Mouse (Mus musculus) cerebellum, adult (tissue): ENCODE data around the gene Psip1.
A peak's percentile ranks its signal among the peaks of the same experiment; 100 is the strongest.
"Not testable (repeated sequence)": the region's sequence is repeated elsewhere in the genome, so short reads cannot be mapped to it uniquely, and the experiment has no call there.

Source experiments
- ATAC-seq: cut with Nextera tagmentation; 2 replicates; pipeline ENCODE4 v1.9.2; 2017; ENCODE audit warnings: mild to moderate bottlenecking, moderate library complexity, mixed read lengths; ENCODE audit not compliant: insufficient number of reproducible peaks, low FRiP score, low TSS enrichment

Gene Psip1

DNA sequence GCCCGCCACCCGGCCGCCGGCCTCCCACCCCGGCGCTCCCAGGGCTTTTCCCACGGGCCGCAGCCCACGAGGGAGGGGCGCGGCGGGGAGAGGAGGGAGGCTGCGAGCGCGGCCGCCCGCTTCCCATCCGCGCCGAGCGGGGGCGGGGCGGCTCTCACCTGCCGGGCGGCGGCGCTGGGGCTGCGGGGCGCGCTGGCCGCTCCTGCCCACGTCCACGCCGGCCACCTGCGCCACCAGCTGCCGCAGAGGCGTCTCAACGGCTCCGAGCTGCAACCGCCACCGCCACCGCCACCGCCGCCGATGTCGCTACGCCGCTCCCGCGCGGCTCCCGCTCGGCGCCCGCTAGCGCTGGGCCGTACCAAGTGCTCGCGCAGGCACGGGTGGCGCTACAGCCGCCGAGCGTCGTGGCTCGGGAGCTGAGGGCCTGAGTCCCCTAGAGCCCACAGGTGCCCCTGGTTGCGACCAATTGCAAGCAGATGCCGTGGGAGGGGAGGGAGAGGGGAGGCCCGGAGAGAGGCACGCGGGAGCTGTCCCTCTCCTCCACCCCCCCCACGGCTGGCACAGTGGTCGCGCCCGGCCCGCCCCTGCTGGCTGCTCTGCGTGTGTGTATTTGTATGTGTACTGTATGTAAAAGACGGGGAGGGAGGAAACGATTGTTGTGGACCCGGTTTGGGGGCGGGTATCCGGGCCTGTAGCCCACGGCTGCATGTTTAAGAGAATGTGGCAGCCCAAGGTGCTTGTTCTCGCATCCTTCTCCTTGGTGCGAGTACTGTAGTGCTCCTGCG lies at the start of gene Psip1:
Psip1 (minus strand) TSS at position 343 of the 785 bp plus-strand sequence.
- peak; percentile 92 for ATAC-seq

DNA sequence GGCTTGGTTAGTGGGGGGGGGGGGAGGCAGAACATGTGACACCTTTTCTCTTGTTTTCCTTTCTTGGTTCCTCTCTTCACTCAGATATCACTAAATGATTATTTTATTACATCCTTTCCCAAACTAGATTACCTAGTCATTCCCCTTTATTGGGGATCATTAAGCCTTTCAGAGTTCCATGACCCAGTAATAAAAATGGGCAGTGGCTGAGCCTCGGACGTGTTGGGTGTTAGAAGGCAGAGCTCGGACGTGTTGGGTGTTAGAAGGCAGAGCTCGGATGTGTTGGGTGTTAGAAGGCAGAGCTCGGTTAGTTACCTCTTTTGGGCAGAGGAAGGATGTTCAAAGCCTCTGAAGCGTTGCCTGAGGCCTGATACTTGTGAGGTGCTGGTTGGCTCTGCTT lies 47.8 kb upstream of the Psip1 start:
- ATAC-seq: no peak

DNA sequence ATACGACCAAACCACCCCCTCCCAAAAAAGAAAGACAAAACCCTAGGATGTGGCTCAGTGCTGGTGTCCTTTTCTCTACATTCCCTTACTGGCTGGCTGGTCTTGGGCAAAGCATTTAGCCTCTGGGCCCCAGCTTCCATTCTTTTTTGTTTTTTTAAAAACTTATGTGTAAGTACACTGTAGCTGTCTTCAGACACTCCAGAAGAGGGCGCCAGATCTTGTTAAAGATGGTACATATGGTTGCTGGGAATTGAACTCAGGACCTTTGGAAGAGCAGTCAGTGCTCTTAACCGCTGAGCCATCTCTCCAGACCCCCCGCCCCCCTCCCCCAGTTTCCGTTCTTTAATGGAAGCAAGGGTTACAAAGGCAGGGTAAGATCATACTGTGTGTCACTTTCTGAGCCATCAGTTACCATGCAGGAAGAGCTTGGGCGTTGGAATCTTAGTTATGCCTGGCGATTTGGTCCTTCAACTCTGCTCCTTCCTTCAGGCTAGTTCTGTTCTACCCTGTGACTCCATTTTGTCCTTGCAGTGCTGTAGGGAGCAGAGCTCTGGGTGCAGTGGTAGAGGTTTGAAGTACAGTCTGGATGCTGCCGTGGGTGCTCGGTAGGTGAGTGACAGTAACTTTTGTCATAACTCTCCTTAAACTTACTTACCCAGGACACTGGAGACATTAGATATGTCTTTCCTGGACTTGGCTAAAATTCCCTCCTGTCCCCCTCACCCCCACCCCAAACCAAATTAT lies 47.1 kb upstream of the Psip1 start:
- no peak for ATAC-seq

DNA sequence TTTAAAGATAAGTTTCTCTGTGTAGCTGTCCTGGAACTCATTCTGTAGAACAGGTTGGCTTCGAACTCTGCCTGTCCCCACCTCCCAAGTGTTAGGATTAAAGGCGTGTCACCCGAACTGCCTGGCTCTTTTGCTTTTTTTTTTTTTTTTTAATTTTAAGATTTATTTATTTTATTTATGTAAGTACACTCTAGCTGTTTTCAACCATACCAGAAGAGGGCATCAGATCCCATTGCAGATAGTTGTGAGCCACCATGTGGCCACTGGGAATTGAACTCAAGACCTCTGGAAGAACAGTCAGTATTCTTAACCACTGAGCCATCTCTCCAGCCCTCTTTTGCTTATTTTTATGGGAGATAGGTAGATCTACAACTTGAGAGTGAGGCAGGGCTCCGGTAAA lies 43.8 kb upstream of the Psip1 start:
- ATAC-seq: not testable (repeated sequence)

DNA sequence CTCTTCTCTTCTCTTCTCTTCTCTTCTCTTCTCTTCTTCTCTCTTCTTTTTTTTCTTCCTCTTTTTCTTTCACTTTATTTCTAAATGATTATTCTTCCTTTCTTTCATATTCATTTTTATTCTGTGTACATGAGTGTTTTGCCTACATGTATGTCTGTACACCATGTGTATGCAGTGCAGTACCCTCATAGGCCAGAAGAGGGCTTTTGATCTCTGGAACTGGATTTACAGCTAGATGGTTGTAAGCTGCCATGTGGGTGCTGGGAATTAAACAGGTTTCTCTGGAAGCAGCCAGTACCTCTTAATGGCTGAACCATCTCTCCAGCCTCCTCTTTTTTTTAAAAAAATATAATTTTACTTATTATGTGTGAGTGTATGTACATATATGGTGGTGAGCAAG lies 41.7 kb upstream of the Psip1 start:
- ATAC-seq: no peak

DNA sequence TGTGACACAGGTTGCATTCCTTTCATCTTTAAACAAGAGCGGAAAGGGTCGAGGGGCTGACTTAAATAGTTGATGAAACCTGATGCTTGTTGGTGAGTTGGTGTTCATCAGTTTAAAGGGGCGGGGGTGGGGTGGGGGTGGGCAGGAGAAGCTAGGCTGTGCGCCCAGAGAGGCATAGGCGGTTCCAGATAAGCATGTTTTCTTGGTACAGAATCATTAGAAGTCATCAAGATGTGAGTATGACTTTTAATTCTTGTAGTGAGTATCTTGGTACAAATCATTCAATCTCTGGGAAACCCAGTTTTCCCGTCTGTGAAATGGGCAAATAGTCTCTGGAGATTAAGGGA lies 40.7 kb upstream of the Psip1 start:
- ATAC-seq: no peak

DNA sequence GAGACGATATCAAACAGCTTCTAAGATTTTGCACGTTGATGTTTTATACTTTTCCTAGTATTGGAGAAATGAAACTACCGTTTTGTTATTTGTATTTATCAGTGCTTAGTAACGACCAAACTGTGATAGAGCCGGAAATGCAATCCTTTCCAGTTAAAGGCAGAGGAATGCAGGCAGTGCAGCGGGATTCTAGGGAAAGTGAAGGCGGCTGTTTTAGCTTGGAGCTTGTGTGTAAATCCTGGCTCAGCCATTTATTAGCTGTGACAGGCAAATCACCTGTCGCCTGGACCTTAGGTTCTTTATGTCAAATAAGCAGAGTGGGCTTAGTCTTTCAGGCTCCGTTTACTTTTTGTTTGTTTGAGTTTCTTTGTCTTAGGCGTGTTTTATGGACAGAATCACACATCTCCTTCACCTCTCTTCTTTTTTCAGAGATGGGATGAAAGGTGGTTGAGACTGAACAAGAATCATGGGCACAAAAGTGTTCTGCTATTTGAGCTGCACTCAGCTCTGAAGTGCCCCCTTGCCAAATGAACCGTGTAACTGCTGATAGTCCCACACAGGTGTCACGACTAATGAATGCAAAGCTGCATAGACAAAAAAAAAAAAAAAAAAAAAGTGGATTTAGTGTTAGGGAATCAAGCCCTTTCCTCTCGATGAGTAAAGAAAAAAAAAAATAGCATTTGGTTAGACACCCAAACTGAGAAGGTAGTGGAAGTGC lies 40.2 kb upstream of the Psip1 start:
- ATAC-seq: no peak

DNA sequence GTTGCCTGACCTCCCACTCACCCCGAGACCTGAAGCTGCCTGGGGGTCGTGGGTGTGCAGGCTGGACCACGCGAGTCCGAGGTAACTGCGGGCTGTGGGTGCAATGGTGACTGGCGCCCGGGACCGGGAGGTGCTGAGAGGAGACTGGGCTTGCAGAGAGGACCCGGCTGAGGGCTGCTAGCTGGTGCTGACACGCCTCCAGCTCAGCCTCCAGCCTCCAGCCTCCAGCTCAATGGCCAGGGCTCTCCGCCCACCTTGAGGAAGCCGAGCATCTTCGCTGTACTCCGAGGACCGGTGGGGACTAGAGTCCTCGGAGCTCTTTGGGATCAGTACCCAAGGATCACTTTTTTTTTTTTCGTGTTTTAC lies 39.4 kb upstream of the Psip1 start:
- no peak; the same call in none of the 2 replicates for ATAC-seq

DNA sequence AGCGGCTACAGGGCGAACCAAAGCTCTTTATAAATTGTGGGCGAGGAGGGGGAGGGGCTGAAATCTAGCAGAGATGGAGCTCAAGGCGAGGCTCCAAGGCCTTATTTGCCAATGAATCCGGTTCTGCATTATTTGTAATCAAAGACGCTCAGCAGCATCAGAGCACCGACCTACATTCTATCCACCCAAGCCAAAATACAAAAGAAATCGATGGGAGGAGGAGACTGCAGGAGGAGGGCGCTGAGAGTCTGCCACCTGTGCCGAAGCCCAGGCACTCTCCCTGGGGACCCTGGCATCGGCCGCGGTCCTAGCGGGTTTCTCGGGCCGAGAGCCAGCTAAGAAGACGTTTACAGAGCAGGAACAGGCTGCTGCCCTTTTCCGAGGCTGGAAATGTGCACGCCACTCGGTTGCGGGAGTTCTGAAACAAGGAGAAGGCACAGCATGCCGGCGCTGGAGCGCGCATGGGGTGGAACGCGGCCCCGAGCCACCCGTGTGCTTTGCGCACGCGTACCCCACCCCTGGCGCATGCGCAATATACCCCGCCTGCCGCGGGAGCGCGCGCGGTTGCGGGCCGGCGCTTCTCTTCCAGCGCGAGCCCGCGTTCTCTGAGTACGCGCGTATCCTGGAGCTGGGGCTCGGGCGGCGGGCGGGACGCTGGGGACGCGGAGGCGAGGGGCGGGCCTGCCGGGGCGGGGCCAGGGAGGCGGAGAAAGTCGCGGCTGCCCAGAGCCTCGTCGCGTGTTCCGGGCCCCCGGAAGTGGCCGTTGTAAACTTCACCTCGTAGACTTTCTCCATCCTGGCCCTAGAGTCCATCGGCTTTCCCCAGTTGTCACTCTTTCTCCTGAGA lies 38.8 kb upstream of the Psip1 start, which contains the start of gene Ccdc171:
Ccdc171 (plus strand) TSS at position 703 of the 847 bp plus-strand sequence.
- ATAC-seq: peak; percentile 93

DNA sequence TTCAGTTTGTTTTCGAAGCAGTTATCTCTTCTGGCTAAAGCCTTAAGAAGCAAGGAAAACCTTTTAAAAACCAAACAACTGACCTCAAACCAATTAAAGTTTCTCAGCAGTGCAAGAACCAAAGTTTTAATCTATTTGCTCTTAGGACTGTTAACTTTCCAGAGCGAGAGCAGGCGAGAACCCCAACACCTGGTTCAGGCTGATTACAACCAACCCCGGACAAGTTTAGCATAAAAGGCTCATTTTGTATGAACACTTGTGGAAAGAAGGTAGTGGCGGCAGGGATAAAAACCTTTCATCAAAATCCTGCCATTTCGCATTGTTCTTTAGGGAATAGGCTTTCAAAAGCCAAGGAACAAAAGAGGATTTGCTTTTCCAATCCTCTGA lies 38.2 kb upstream of the Psip1 start:
- no peak for ATAC-seq

DNA sequence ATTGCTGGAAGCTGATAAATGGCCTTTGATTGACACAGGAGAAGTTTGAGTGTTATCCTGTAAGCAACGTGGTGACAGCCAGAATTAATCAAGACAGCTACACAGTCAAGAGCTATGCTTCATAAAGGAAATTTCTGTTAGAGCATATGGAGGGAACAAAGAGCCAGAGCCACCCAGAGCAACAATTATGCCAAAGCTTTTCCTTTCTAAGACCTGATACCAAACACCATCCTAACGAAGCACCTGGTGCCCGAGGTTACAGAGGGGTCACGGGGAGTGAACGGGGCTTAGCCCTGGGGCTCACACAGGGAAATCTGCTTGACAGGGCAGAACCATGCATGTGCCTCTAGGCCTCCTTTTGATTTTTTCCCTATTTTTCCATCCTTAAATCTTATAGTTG lies 35.8 kb upstream of the Psip1 start:
- no peak for ATAC-seq

DNA sequence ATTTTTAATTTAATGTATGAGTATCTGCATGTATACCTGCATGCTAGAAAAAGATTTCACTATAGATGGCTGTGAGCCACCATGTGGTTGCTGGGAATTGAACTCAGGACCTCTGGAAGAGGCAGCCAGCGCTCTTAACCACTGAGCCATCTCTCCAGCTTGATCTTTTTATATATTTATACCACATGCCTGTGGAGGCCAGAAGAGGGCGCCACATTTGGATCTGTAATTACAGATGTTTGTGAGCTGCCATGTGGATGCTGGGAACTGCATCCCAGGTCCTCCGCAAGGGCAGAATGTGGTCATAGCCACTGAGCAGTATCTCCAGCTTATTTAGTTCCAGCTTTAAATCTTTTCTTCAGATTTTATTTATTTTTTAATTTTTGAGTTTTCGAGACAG lies 34.0 kb upstream of the Psip1 start:
- no peak for ATAC-seq

DNA sequence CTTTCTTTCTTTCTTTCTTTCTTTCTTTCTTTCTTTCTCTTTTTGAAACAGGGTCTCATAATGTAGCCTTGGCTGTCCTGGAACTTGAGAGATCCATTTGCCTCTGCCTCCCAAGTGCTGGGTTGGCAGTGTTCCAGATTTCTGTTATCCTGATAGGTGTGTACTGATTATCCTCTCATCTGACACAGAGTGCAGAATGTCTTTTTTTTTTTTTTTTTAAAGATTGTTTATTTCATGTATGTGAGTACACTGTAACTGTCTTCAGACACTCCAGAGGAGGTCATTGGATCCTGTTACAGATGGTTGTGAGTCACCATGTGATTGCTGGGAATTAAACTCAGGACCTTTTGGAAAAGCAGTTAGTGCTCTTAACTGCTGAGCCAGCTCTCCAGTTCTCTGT lies 33.5 kb upstream of the Psip1 start:
- ATAC-seq: no peak

DNA sequence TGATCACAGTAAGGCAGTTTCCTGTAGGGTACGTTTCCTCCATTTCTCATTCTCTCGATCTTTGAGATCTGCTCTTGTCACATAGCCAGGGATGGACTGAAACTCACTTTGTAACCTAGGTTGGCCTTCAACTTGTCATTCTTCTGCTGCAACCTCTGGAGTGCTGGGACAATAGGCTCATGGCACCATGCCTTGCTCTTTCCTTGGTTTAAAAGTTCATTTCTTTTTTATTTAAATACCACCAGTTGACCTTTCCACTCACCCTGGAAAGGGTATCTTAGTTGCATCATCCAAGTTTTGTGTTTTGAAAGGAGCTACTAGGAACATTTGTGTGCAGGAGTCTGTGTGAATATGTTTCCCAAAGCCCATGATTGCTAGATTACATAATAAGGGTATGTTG lies 32.9 kb upstream of the Psip1 start:
- no peak for ATAC-seq

DNA sequence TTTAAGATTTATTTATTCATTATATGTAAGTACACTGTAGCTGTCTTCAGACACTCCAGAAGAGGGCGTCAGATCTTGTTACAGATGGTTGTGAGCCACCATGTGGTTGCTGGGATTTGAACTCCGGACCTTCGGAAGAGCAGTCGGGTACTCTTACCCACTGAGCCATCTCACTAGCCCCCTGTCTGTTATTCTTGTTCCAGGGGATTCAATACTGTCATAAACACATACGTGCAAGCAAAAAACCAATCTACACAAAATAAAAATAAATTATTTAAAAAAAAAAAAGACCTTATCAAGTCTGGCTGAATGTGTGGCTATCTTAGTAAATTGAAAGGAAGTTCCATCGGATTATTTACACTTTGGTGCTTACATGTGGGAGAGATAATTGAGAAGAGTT lies 29.9 kb upstream of the Psip1 start:
- not testable (repeated sequence) for ATAC-seq

DNA sequence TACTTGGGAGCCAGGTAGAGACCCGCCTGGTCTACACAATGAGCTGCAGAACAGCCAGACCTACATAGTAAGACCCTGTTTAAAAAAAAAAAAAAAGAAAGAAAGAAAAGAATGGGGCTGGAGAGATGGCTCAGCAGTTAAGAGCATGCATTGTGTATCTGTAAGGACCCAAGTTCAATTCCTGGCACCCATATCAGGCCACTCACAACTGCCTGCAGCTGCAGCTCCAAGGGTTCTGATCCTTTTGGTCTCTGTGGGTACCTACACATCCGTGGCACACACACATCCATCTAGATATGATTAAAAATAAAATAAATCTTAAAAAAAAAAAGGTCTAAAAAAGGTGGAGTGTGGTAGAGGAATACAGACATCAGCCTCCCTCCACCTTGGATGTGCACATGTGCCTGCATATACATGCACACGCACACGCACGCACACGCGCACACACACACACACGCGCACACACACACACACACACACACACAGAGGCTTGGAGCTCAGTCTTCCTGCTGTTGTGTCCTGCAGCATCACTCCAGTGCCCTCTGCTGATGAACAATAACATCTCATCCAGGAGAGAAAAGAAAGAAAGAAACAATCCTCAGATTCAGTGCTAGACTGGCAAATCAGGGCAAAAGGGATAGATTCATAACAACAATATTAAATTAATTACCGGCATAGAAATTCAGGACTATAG lies 28.9 kb upstream of the Psip1 start:
- no peak for ATAC-seq

DNA sequence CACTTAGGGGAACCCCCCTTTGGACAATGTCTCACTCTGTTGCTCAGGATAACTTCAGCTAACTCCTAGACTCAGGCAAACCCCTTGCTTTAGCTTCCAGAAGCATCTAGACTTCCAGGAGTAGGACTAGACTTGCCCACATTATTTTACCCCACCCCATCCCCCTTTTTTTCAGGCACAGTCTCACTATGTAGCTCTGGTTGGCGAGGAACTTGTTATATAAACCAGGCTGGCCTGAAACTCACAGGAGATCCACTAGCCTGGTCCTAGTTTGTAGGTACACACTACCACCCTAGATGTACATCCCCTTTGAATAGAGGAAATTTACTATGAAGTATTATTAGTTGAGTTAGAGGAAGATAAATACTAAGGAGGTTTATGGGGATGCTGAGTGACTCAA lies 27.9 kb upstream of the Psip1 start:
- no peak for ATAC-seq

DNA sequence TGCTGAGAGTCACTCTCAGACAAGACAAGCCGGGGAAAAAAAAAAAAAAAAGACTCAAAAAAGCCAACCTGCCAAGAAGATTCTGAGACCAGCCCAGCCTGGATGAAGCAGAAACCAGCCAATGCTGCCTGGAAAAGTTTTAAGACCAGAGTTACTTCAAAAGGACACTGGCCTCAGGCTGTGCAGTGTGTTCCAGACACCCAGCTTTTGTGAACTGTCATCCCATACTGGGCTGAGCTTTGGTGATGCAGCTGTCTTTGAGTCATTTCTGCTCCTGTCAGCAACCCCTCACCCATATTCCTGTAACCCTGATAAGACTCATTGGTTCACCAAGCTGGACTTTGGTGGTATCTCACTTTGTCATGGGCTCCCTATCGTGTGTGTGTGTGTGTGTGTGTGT lies 26.4 kb upstream of the Psip1 start:
- no peak for ATAC-seq

DNA sequence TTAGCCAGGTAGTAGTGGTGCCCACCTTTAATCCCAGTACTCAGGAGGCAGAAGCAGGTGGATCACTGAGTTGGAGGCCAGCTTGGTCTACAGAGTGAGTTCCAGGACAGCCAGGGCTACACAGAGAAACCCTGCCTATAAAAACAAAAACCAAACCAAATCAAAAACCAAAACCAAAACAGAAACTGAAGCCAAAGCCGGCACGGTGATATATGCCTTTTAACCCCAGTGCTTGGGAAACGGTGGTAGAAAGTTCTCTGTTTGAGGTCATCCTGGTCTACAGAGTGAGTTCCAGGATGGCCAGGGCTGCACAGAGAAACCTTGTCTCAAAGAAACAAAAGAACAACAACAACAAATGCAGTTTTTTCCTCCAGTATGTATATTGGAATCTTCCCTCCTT lies 26.0 kb upstream of the Psip1 start:
- no peak for ATAC-seq

DNA sequence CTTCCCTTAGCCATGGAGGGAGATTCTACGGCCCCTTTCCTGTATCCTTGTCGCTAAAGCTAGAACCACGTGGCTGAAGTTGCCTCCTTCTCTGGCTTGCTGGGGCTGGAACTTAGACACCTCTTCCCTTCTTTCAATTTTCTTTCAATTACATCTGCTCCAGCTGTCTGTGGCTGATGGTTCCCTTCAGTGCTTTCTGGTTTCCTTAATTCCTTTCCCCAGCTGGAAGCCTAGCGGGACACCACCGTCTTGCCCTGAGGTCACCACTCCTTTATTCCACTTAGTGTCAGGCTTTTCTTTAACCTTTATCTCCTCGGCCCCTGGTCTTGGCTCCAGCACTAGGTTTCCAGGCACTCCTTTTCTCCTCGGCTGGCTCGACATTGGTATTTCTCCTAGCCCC lies 24.8 kb upstream of the Psip1 start:
- ATAC-seq: no peak
